Mouse (Mus musculus) heart, embryonic 12.5 days (tissue): ENCODE results near the gene Sema4f. TPM values are rescaled to one million over a fixed set of nuclear protein-coding genes. Genes with fewer than 3 reads are reported as not detected.
A peak's percentile ranks its signal among the peaks of the same experiment; 100 is the strongest.

Experiments
- ATAC-seq: fragments of 200-750 bp; cut with Nextera tagmentation; 2 replicates; pipeline ENCODE4 v1.8.0; 2017; ENCODE audit warnings: moderate TSS enrichment, moderate library complexity; ENCODE audit not compliant: insufficient number of reproducible peaks, low FRiP score
- H3K27ac ChIP-seq: fragments of 300-500 bp; sonication (generic); 2 replicates; pipeline ENCODE4 v1.5.1; 2016; ENCODE audit warnings: mild to moderate bottlenecking, moderate library complexity; ENCODE audit not compliant: poor library complexity, severe bottlenecking
- H3K27me3 ChIP-seq: fragments of 300-500 bp; sonication (generic); replicated peaks from 2 replicates; pipeline ENCODE4 v1.6.1; 2016; ENCODE audit warnings: mild to moderate bottlenecking, moderate library complexity
- H3K36me3 ChIP-seq: fragments of 300-500 bp; sonication (generic); 2 replicates; pipeline ENCODE4 v1.6.1; 2016; ENCODE audit warnings: mild to moderate bottlenecking, moderate library complexity
- H3K4me1 ChIP-seq: fragments of 300-500 bp; sonication (generic); replicated peaks from 2 replicates; pipeline ENCODE4 v1.6.1; 2016; ENCODE audit warnings: mild to moderate bottlenecking
- H3K4me2 ChIP-seq: fragments of 300-500 bp; sonication (generic); 2 replicates; pipeline ENCODE4 v1.6.1; 2016; ENCODE audit warnings: mild to moderate bottlenecking, moderate library complexity
- H3K4me3 ChIP-seq: fragments of 300-500 bp; sonication (generic); 2 replicates; pipeline ENCODE4 v1.5.1; 2016; ENCODE audit warnings: mild to moderate bottlenecking
- H3K9ac ChIP-seq: fragments of 300-500 bp; sonication (generic); 2 replicates; pipeline ENCODE4 v1.6.1; 2016; ENCODE audit warnings: mild to moderate bottlenecking, moderate library complexity
- H3K9me3 ChIP-seq: fragments of 300-500 bp; sonication (generic); replicated peaks from 2 replicates; pipeline ENCODE4 v1.6.1; 2016; ENCODE audit warnings: mild to moderate bottlenecking, moderate library complexity
- WGBS: fragments of 180-500 bp; shearing (Covaris S2); methylation state at CpG from one replicate; pipeline ENCODE4 v1.1.7; 2016; 5-methylcytosine and 5-hydroxymethylcytosine counted together
- polyA plus RNA-seq: library from polyadenylated mRNA; unstranded; fragments of >200 nt; fragmentation: Nextera tagmentation; extraction: Ambion mirVana; gene quantifications from 2 replicates; pipeline ENCODE4 v1.2.1, GENCODE M21; 2016

The Sema4f gene
- 0.26 and 0.37 TPM in 2 replicates for polyA plus RNA-seq

DNA sequence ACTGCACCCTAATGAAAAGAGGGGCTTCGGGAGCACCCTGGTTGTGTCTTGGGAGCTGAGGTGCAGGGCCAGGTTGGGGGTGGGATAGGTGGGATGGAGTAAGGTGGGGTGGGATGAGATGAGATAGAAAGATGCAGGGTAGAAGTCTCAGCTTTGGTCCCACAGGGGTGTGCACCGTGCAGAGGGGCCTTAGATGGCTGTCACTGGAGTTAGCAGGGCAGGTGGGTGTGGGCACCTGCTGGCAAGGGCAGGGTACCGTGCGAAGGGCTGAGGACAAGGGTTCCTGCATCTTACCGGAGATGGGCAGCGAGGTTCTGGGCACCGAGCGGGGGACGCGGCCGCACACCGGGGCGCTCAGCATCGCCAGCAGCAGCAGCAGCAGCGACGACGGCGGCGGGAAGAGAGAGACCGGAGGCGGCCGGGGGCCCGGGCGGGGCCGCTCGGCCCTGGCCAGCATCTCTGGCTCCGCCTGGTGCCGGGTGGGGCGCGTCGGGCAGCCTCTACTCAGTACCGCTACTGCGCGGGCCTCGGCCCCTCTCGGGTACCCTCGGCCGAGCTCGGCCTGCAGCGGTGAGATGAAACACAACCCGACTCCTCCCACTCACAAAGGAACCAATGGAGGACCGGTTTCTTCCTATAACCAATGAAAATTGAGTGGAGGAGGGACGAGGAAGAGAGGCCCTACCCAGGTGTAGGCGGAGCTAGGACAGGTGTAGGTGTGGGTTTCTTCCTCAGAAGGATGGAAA, at the start of gene Sema4f:
Gene Sema4f, minus strand, starts transcription at position 603 of the 746 bp plus-strand sequence.
- H3K4me2 ChIP-seq = peak within 1 kb of the TSS; percentile 88
- H3K9me3 ChIP-seq = no peaks in the 10 kb centered on the region
- peaks cover 67% of the 10 kb centered on the region for H3K27me3 ChIP-seq
- H3K4me1 ChIP-seq = peaks cover 7% of the 10 kb centered on the region
- 3% methylated on average over 44 of the region's 44 CpGs for WGBS
- no peak within 1 kb of the TSS for H3K27ac ChIP-seq
- no peaks in the 10 kb centered on the region for H3K36me3 ChIP-seq
- ATAC-seq = peak; percentile 78
- H3K4me3 ChIP-seq = peak within 1 kb of the TSS; percentile 50
- H3K9ac ChIP-seq = peak within 1 kb of the TSS; percentile 63

DNA sequence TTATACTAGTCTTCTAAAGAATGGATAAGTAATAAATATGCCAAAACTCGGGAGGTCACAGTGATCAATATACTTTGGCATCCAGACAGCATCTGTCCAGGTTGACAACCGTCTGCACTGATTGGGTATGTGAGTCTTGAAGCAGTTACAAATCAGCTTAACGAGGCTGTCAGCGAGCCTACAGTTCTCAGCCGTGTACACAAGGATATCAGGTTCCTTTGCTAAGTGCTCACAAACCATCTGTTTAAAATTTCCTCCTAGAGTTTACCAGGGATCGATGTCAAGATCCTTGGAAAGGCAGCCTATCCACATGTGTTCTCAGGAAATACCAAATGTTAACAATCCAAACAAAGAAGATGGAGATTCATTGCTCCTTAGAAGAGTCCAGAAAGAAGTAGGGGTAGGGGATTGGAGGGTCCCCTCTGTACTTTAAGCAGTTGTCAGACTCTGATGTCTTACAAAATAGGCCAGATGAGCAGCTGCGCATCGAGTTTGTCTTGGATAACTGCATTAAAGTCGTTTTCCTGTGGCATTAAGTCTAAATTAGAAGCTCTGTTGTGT, 47.9 kb upstream of the Sema4f start:
- H3K4me2 ChIP-seq = no peak overlapping the region

DNA sequence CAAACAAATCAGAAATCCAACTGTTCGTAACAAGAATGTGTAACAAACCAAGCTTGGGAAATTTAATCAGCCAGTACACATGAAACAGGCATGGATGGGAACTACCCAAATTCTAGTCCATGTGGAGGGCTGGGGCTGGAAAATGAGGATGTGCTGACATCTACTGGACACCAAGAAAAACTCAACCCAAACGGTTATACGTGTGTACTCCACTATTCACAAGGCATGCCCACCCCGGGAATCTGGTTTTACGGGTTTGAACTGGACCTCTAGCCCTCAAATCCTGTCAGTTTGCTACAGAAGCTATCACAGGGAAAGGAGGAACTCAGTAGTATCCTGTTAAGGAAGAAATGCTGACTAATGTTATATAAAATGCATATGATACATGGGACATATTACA, 31.5 kb upstream of the Sema4f start:
- Histone ChIP-seq H3K27me3 (peaks cover 16% of the 10 kb centered on the region), H3K9ac (no peak overlapping the region), H3K36me3 (no peaks in the 10 kb centered on the region), H3K4me2 (no peak overlapping the region), H3K4me1 (no peaks in the 10 kb centered on the region), H3K27ac (no peak overlapping the region), H3K9me3 (no peaks in the 10 kb centered on the region), H3K4me3 (no peak overlapping the region)
- no peak for ATAC-seq
- 11% methylated on average over 5 of the region's 5 CpGs for WGBS

More for the DNA sequence above, 47.9 kb upstream of the Sema4f start:
- no peak for ATAC-seq
- Histone ChIP-seq H3K4me1 (no peaks in the 10 kb centered on the region), H3K9ac (no peak overlapping the region), H3K36me3 (no peaks in the 10 kb centered on the region), H3K27ac (no peak overlapping the region), H3K4me3 (no peak overlapping the region), H3K9me3 (no peaks in the 10 kb centered on the region), H3K27me3 (peaks cover 4% of the 10 kb centered on the region; the same call in 1 of the 2 replicates)
- WGBS = 34% methylated on average over 9 of the region's 9 CpGs

DNA sequence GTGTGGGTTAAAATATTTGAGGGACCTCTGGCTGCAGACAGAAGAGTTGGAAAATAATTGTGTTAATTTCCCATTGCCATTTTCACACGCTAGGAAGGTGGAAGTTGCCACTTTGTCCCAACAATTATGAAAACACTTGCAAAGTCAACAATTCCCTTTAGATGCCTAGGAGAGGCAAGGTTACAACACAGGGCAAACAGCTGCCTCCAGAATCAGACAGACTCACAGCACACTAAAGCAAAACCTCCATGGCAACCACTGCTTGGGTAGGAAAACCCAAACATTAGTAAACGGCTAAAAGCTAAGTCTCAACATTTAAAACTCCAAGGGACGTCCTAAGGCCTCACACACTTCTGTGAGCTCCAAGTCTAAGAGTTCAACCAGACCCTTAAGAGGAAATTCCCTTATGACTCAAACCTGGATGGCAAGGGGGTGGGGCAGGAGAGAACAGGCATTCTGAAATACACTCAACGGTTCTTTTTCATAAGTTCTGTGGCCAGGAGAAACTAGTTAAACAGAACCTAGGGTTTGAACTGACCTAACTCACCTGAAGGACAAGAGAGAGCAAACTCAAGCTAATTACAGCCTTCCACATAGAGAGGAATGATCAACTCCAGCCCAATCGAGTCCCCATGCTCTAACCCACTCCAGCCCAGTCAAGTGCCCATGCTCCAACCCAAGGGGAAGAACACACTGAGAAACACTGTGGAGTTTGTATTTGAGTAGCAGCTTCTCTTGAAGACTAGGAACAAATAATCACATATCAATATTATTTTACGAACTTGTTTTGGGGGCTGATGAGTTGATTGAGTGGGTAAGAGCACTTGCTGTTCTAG, 29.9 kb upstream of the Sema4f start:
- H3K27ac ChIP-seq = no peak overlapping the region
- no peak overlapping the region for H3K4me3 ChIP-seq
- no peaks in the 10 kb centered on the region for H3K36me3 ChIP-seq
- H3K4me1 ChIP-seq = no peaks in the 10 kb centered on the region
- no peaks in the 10 kb centered on the region for H3K9me3 ChIP-seq
- ATAC-seq = no peak
- peaks cover 25% of the 10 kb centered on the region for H3K27me3 ChIP-seq
- no peak overlapping the region for H3K4me2 ChIP-seq
- WGBS = 68% methylated on average over 6 of the region's 6 CpGs
- H3K9ac ChIP-seq = no peak overlapping the region

DNA sequence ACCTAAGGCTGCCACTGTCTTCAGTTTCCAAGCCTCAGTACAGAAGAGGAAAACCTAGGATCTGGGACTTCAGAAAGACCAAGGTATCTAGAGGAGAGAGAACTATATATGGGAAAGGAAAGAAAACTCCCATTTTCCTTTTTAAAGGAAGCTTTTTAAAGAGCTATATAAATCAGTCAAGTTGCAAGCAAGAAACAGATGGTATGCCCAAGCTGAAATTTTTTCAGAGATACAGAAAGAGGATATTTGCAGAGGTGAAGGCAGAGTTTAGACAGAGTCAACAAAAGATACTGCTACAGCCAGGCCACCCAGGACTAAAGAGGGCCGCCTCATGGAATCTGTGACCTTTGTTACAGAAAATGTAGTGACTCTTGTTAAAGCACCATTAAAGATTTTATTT, 22.1 kb upstream of the Sema4f start:
- Histone ChIP-seq H3K27ac (no peak overlapping the region), H3K36me3 (no peaks in the 10 kb centered on the region), H3K27me3 (peaks cover 15% of the 10 kb centered on the region), H3K9ac (no peak overlapping the region), H3K4me1 (no peaks in the 10 kb centered on the region), H3K4me2 (no peak overlapping the region), H3K9me3 (no peaks in the 10 kb centered on the region), H3K4me3 (no peak overlapping the region)
- no peak for ATAC-seq
- WGBS = 74% methylated on average over 1 of the region's 1 CpGs

DNA sequence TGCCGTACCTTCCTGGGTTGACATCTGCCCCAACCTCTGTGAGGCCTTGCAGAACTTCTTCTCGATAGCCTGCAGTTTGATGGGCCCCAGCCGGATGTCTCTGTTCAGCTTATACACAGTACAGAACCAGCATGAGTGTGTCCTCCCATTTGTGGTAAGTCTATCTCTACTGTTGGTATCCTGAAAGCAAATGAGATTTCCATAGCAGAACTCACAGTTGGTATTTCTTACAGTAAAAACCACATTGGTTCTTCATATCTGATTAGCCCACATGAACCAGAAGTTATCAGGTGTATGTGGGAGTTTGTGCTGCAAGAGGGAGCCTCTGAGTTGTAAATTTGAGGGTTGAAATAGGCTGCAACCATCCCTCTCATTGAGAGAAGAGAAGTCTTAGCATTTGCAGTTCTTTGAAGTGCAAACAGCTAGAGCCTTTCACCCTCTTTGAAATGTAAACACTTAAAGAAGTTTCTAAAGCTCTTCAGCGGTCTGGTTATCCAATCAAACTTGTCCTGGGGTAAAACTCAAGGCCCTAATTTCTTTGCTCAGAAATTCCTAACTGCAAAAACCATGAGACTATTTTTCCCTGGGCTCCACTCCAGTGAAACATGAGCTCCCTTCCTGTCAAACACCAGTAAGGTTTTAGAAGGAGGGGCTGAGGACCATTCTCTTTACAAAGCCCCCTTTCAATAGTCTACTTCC, 17.1 kb upstream of the Sema4f start:
- Histone ChIP-seq H3K27ac (no peak overlapping the region), H3K36me3 (no peaks in the 10 kb centered on the region)

DNA sequence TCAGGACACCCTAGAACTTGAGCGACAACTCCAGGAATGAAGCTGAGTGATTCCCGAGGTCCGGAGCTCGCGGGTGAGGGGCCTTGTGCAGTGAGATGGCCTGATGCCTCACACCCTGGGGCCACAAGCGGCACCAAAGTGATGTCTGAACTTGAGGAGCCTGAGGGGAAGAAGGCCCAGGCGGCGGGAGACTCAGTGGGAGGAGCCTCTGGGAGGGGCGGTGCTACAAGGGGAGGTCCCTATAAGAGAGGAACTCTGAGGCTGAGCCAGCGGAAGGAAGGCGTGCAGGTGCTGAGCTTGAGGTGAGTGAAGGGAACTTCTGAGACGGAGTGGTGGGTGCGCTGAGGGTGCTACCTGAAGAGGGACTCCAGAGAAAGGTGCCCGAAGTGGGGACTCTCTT, 7.1 kb upstream of the Sema4f start, which contains the start of gene M1ap:
Gene M1ap, plus strand, starts transcription at position 252 of the 400 bp plus-strand sequence.
- Histone ChIP-seq H3K27me3 (peaks cover 12% of the 10 kb centered on the region; the same call in 1 of the 2 replicates), H3K4me2 (no peak within 1 kb of the TSS), H3K4me1 (no peaks in the 10 kb centered on the region), H3K9ac (no peak within 1 kb of the TSS), H3K9me3 (peaks cover 13% of the 10 kb centered on the region; the same call in 1 of the 2 replicates), H3K4me3 (no peak within 1 kb of the TSS), H3K27ac (no peak within 1 kb of the TSS), H3K36me3 (no peaks in the 10 kb centered on the region)
- WGBS = 51% methylated on average over 14 of the region's 14 CpGs
- ATAC-seq = no peak

More for the DNA sequence above, 17.1 kb upstream of the Sema4f start:
- Histone ChIP-seq H3K9ac (no peak overlapping the region), H3K4me3 (no peak overlapping the region), H3K9me3 (no peaks in the 10 kb centered on the region; the same call in 1 of the 2 replicates), H3K4me2 (no peak overlapping the region), H3K27me3 (peaks cover 3% of the 10 kb centered on the region; the same call in 1 of the 2 replicates), H3K4me1 (no peaks in the 10 kb centered on the region)
- 50% methylated on average over 4 of the region's 4 CpGs for WGBS
- ATAC-seq = no peak

DNA sequence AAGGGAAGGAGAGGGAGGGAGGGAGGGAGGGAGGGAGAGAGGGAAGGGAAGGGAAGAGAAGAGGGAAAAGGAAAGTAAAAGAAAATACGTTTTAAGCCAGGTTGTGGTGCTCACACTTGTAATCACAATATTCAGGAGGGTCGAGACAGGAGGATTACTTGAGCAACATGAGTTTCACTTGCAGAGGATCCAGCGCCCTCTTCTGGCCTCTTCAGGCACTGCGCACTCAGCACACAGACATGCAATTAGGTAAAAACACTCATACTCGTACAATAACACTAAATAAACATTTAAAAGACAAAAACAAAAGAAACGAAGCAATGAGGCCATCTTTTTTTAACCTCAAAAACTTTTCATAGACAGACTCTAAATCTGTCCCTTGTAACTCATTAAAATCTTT, 6.2 kb upstream of the Sema4f start:
- no peaks in the 10 kb centered on the region for H3K4me1 ChIP-seq
- H3K9me3 ChIP-seq = peaks cover 13% of the 10 kb centered on the region; the same call in 1 of the 2 replicates
- no peak for ATAC-seq
- no peak overlapping the region for H3K4me3 ChIP-seq
- no peak overlapping the region for H3K4me2 ChIP-seq
- WGBS = 46% methylated on average over 6 of the region's 6 CpGs
- no peak overlapping the region for H3K27ac ChIP-seq
- H3K27me3 ChIP-seq = peaks cover 15% of the 10 kb centered on the region; the same call in 1 of the 2 replicates
- H3K9ac ChIP-seq = no peak overlapping the region
- H3K36me3 ChIP-seq = no peaks in the 10 kb centered on the region

DNA sequence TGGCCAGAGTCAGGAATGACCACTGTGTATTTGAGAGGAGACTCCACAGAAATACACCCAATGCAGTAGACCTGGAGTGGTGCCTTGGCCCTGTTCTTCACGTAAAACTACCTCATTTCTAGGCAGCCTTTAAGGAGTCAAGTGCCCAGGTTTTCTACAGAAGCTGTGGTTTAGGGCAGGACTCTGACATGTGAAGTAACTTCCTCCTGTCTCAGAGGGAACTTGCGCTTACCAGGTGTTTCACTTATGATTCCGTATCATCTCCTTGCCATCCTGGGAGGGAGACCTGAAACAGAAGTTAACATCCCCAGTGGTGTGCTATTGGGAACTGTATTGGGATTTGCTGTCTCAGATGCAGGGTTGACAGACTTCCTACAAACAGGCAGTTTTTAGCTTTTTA, 1.2 kb upstream of the Sema4f start:
- Histone ChIP-seq H3K9me3 (no peaks in the 10 kb centered on the region), H3K4me1 (peaks cover 7% of the 10 kb centered on the region), H3K9ac (no peak overlapping the region), H3K27ac (no peak overlapping the region), H3K27me3 (peaks cover 53% of the 10 kb centered on the region), H3K4me2 (no peak overlapping the region), H3K4me3 (no peak overlapping the region), H3K36me3 (no peaks in the 10 kb centered on the region)
- ATAC-seq = no peak
- WGBS = 73% methylated on average over 3 of the region's 3 CpGs

DNA sequence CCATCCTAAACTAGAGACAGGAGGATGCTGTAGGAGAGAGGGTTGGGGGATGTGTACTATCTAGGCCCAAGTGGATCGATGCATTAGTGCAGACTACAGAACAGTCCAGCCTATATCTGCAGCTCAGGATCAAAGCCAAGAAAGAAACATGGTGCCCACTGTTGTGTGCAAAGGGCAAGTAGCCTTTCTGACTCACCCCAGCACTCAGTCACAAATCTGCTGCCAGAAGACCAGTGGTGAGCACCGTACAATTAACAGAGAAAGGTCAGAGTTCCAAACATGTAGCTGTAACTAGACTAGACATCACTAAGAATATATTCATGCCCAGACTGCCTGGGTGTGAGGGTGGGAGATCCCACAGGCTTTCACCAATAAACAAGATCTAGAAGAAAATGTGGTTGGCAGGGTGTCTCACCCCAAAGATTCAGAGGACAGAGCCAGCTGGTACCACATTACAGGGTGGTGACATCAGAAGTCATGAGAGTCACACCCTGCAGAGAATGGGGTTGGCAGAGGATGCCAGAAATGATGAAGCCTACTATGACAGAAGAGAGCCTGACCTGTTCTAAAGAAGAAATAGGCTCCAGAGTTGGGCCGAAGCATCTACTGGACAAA, 4.8 kb downstream of the Sema4f start:
- Histone ChIP-seq H3K4me1 (peaks cover 7% of the 10 kb centered on the region), H3K27ac (no peak overlapping the region), H3K4me3 (no peak overlapping the region), H3K4me2 (no peak overlapping the region), H3K9me3 (no peaks in the 10 kb centered on the region), H3K36me3 (no peaks in the 10 kb centered on the region), H3K27me3 (peaks cover 87% of the 10 kb centered on the region), H3K9ac (no peak overlapping the region)
- ATAC-seq = no peak
- WGBS = 82% methylated on average over 3 of the region's 3 CpGs
